Mouse (Mus musculus) thymus, postnatal 4 days (tissue): ENCODE measurements around the gene Emp2.

ENCODE experiments used
- DNase-seq: peaks from one replicate; pipeline ENCODE4 v3.0.0; 2021

Emp2 gene

GRCm38 (mm10) chr16:10313646-10314088 is at the start of gene Emp2:
Gene Emp2 (minus strand): TSS chr16:10313968.
- DNase-seq: peak; percentile 25

GRCm38 (mm10) chr16:10363061-10363460 is 49.3 kb upstream of the Emp2 start:
- no peak for DNase-seq

GRCm38 (mm10) chr16:10359241-10359640 is 45.5 kb upstream of the Emp2 start:
- no peak for DNase-seq

- DNase-seq: peak; percentile 51
These were observed 44.5 kb upstream of the Emp2 start for GRCm38 (mm10) chr16:10358010-10358934.

GRCm38 (mm10) chr16:10355004-10355403 is 41.2 kb upstream of the Emp2 start:
- no peak for DNase-seq

- DNase-seq: no peak
These were observed 37.4 kb upstream of the Emp2 start for GRCm38 (mm10) chr16:10351050-10351636.

- no peak for DNase-seq
These were observed 36.1 kb upstream of the Emp2 start for GRCm38 (mm10) chr16:10349876-10350275.

- no peak for DNase-seq
These were observed 35.7 kb upstream of the Emp2 start for GRCm38 (mm10) chr16:10349436-10349835.

- no peak for DNase-seq
These were observed 33.8 kb upstream of the Emp2 start for GRCm38 (mm10) chr16:10347551-10347950.

GRCm38 (mm10) chr16:10341110-10341509 is 27.3 kb upstream of the Emp2 start:
- DNase-seq: no peak

- DNase-seq: no peak
These were observed 26.2 kb upstream of the Emp2 start for GRCm38 (mm10) chr16:10339930-10340329.

- no peak for DNase-seq
These were observed 24.8 kb upstream of the Emp2 start for GRCm38 (mm10) chr16:10338601-10339000.

GRCm38 (mm10) chr16:10337422-10338197 is 23.8 kb upstream of the Emp2 start:
- DNase-seq: no peak

GRCm38 (mm10) chr16:10336454-10337421 is 23.0 kb upstream of the Emp2 start:
- no peak for DNase-seq

GRCm38 (mm10) chr16:10335953-10336352 is 22.2 kb upstream of the Emp2 start:
- DNase-seq: no peak

- no peak for DNase-seq
These were observed 19.0 kb upstream of the Emp2 start for GRCm38 (mm10) chr16:10332732-10333131.

GRCm38 (mm10) chr16:10330586-10331495 is 17.1 kb upstream of the Emp2 start:
- DNase-seq: no peak

GRCm38 (mm10) chr16:10327563-10328333 is 14.0 kb upstream of the Emp2 start:
- DNase-seq: no peak

- no peak for DNase-seq
These were observed 6.3 kb upstream of the Emp2 start for GRCm38 (mm10) chr16:10319914-10320569.

- no peak for DNase-seq
These were observed 3.4 kb upstream of the Emp2 start for GRCm38 (mm10) chr16:10317197-10317544.
